Mouse (Mus musculus) kidney, postnatal 0 days (tissue): ENCODE measurements around the gene Casp4. TPM values are rescaled to one million over a fixed set of nuclear protein-coding genes. Genes with fewer than 3 reads are reported as not detected.
A peak's percentile ranks its signal among the peaks of the same experiment; 100 is the strongest.

Source experiments
- ATAC-seq: fragments of 200-750 bp; cut with Nextera tagmentation; replicated peaks from 2 replicates; pipeline ENCODE4 v1.8.0; 2017; ENCODE audit warnings: low read depth, moderate number of reproducible peaks, moderate TSS enrichment, moderate library complexity; ENCODE audit not compliant: low FRiP score
- DNase-seq: peaks from one replicate; pipeline ENCODE4 v3.0.0-alpha.2; 2016; ENCODE audit warnings: low spot score
- H3K27ac ChIP-seq: fragments of 300-500 bp; sonication (generic); 2 replicates; pipeline ENCODE4 v1.5.1; 2014; ENCODE audit warnings: mild to moderate bottlenecking
- H3K27me3 ChIP-seq: fragments of 300-500 bp; sonication (generic); 2 replicates; pipeline ENCODE4 v1.6.1; 2014; ENCODE audit warnings: low read length, mixed read lengths; ENCODE audit not compliant: insufficient read depth
- H3K36me3 ChIP-seq: fragments of 300-500 bp; sonication (generic); 2 replicates; pipeline ENCODE4 v1.6.1; 2014; ENCODE audit warnings: low read length, mixed read lengths; ENCODE audit not compliant: insufficient read depth
- H3K4me1 ChIP-seq: fragments of 300-500 bp; sonication (generic); replicated peaks from 2 replicates; pipeline ENCODE4 v1.6.1; 2014; ENCODE audit warnings: antibody characterized with exemption, low read length, mixed read lengths; ENCODE audit not compliant: insufficient read depth
- H3K4me2 ChIP-seq: fragments of 300-500 bp; sonication (generic); 2 replicates; pipeline ENCODE4 v1.6.1; 2014; ENCODE audit warnings: mild to moderate bottlenecking, low read length, moderate library complexity, mixed read lengths
- H3K4me3 ChIP-seq: fragments of 300-500 bp; sonication (generic); replicated peaks from 2 replicates; pipeline ENCODE4 v1.5.1; 2014; ENCODE audit warnings: low read depth, low read length
- H3K9ac ChIP-seq: fragments of 300-500 bp; sonication (generic); 2 replicates; pipeline ENCODE4 v1.6.1; 2014; ENCODE audit warnings: low read depth, low read length
- H3K9me3 ChIP-seq: fragments of 300-500 bp; sonication (generic); replicated peaks from 2 replicates; pipeline ENCODE4 v1.6.1; 2016; ENCODE audit warnings: low read length, inconsistent platforms, mixed read lengths
- CTCF ChIP-seq: IDR thresholded peaks from 2 replicates; pipeline ENCODE4 v1.5.1; 2016; ENCODE audit warnings: antibody characterized with exemption, low read depth, mild to moderate bottlenecking, moderate library complexity
- WGBS: fragments of 180-500 bp; shearing (Covaris S2); extraction: QIAGEN DNeasy Blood & Tissue Kit; methylation state at CpG from one replicate; pipeline ENCODE4 v1.1.7; 2014; 5-methylcytosine and 5-hydroxymethylcytosine counted together
- polyA plus RNA-seq: library from polyadenylated mRNA; unstranded; fragments of >200 nt; fragmentation: Nextera tagmentation; extraction: Ambion mirVana; gene quantifications from 2 replicates; pipeline ENCODE4 v1.2.1, GENCODE M21; 2015

The Casp4 gene
- polyA plus RNA-seq, 1 experiment from 2014 or later, result 6.5 TPM

DNA sequence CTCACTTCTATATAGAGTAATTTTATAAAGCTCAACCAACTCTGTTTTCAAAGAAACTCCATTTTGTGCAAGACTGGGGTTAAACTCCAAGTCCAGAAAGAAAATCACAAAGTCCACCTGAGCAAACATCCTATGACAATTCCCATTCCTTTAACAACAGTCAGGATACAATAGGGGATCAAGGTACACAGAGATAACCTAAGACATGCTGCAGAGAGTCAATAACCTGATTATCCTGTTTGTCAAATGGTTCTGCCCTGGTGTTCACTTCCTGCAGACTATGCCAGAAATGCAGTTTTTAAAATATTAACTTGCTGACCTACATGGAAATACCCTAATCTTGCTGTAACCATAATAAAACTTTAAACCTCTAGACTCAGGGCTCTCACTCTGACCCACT is 23.8 kb downstream of the Casp4 start:
- DNase-seq, result no peak
- ATAC-seq, result no peak
- H3K36me3 ChIP-seq, result no peaks in the 10 kb centered on the region
- no peak overlapping the region for H3K4me3 ChIP-seq
- no peak for TF ChIP-seq CTCF
- no peak overlapping the region for H3K9ac ChIP-seq
- no peaks in the 10 kb centered on the region for H3K27me3 ChIP-seq
- no peaks in the 10 kb centered on the region for H3K4me1 ChIP-seq
- no peak overlapping the region for H3K4me2 ChIP-seq
- no peaks in the 10 kb centered on the region for H3K9me3 ChIP-seq
- H3K27ac ChIP-seq, result no peak overlapping the region

DNA sequence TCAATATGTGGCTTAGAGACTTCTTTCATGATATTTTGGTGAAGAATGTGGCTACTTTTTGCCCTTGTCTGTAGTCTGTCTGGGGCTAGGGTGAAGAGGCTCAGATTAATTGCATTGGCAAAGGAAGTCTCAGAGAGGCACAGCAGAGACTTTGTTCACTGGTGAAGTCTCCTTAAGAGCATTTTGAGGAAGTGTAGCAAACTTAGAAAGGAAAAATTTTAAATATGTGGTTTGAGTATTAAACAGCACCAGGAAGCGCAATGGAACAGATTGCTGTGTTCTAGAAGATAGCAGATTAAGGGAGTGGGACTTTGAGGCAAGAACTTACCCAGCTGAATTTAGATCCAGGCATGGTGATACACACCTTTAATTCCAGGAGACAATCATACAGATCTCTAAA is 24.8 kb downstream of the Casp4 start:
- Histone ChIP-seq H3K27ac (no peak overlapping the region), H3K4me2 (no peak overlapping the region), H3K9ac (no peak overlapping the region), H3K4me3 (no peak overlapping the region), H3K4me1 (no peaks in the 10 kb centered on the region), H3K27me3 (no peaks in the 10 kb centered on the region), H3K9me3 (no peaks in the 10 kb centered on the region), H3K36me3 (no peaks in the 10 kb centered on the region)
- no peak for DNase-seq
- TF ChIP-seq CTCF, result no peak
- ATAC-seq, result no peak
- WGBS, result 100% methylated on average over 1 of the region's 1 CpGs

DNA sequence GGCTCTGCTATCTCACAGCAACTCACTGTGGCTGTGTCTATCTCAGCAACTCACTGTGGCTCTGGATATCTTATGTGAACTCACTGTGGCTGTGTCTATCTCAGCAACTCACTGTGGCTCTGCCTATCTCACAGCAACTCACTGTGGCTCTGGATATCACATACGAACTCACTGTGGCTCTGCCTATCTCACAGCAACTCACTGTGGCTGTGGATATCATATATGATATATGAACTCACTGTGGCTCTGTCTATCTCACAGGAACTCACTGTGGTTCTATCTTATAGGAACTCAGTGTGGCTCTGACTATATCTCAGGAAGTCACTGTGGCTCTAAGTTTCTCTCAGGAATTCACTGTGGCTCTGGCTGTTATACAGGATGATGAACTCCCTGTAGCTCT is 34.5 kb downstream of the Casp4 start:
- ATAC-seq (no peak), DNase-seq (no peak)
- no peaks in the 10 kb centered on the region for H3K36me3 ChIP-seq
- TF ChIP-seq CTCF, result no peak
- H3K9me3 ChIP-seq, result no peaks in the 10 kb centered on the region
- no peaks in the 10 kb centered on the region for H3K27me3 ChIP-seq
- no peak overlapping the region for H3K4me2 ChIP-seq
- no peak overlapping the region for H3K27ac ChIP-seq
- no peak overlapping the region for H3K4me3 ChIP-seq
- H3K4me1 ChIP-seq, result no peaks in the 10 kb centered on the region
- no peak overlapping the region for H3K9ac ChIP-seq
- WGBS, result 74% methylated on average over 1 of the region's 1 CpGs

DNA sequence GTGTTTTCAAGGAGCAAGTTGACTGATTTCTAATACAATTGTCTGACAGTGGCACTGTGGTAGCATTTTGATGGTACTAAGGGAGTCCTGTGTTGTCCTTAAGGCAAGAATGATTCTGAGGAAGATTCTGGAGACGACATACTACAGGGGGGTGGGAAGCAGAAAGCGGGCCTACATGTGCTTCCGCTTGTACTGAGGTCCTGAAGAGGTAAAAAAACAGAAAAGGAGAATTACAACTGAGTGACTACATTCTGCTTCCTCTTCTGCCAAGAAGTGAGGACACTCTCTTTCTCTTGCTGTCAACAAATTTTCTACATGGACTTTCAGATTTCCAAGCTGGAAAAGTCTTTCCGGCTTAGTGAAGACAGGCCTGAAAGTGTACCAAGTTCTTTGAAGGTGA is 35.5 kb downstream of the Casp4 start:
- ATAC-seq, result no peak
- H3K4me2 ChIP-seq, result no peak overlapping the region
- no peak overlapping the region for H3K9ac ChIP-seq
- no peak overlapping the region for H3K4me3 ChIP-seq
- H3K27ac ChIP-seq, result no peak overlapping the region
- WGBS, result 81% methylated on average over 4 of the region's 4 CpGs
- no peaks in the 10 kb centered on the region for H3K9me3 ChIP-seq
- no peaks in the 10 kb centered on the region for H3K36me3 ChIP-seq
- no peak for TF ChIP-seq CTCF
- no peaks in the 10 kb centered on the region for H3K27me3 ChIP-seq
- DNase-seq, result no peak
- no peaks in the 10 kb centered on the region for H3K4me1 ChIP-seq

DNA sequence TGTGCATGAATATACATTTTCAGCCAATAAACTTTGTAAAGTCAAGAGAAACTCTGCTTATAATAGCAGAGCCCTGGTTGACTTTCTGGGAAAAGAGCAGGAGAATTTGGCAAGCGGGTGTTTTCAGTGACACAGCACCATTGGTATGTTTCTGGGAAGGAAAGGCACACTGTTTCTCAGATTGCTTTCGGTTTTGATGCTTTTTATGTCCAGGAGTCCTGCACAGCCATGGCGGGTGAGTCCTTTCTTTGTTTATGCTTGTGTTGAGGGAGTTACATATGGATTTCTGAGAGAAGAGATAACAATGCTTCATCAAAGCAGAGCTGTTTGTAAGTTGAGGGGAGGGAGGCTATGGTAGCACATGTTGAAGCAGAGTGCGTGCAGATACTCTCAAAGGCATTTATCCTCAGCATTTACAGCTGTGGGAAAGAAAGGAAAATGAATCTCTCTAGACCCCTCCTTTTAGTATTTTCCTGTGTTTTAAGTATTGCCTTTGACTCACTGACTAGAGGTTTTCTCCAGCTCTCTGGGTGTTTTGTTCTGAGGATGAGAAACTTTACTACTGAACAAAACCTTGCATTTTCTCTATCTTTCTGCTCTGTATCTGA is 36.8 kb downstream of the Casp4 start, which contains the start of gene Casp12:
TSS of gene Casp12 (plus strand) at position 140 of the 608 bp plus-strand sequence.
- Histone ChIP-seq H3K4me2 (peak within 1 kb of the TSS; percentile 18; the same call in 1 of the 2 replicates), H3K9ac (no peak within 1 kb of the TSS), H3K27ac (peak within 1 kb of the TSS; percentile 75), H3K4me1 (no peaks in the 10 kb centered on the region), H3K9me3 (no peaks in the 10 kb centered on the region), H3K27me3 (no peaks in the 10 kb centered on the region), H3K36me3 (no peaks in the 10 kb centered on the region), H3K4me3 (0 out of 2 replicates have a peak within 1 kb of the TSS, but pooled peaks have one; percentile 9)
- WGBS, result 46% methylated on average over 4 of the region's 4 CpGs
- no peak for TF ChIP-seq CTCF
- no peak for ATAC-seq
- DNase-seq, result peak; percentile 68

DNA sequence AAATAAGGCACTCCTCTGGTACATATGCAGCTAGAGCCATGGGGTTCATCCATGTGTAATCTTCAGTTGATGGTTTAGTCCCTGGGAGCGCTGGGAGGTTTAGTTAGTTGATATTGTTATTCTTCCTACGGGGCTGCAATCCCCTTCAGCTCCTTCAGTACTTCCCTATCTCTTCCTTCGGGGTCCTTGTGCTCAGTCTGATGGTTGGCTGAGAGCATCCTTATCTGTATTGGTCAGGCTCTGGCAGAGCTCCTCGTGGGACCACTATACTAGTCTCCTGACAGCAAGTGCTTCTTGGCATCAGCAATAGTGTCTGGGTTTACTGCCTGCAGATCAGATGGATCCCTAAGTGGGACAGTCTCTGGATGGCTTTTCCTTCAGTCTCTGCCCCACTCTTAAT is 38.8 kb downstream of the Casp4 start:
- H3K27me3 ChIP-seq, result no peaks in the 10 kb centered on the region
- H3K4me3 ChIP-seq, result no peak overlapping the region
- TF ChIP-seq CTCF, result no peak
- H3K36me3 ChIP-seq, result no peaks in the 10 kb centered on the region
- ATAC-seq, result no peak
- no peaks in the 10 kb centered on the region for H3K9me3 ChIP-seq
- no peak overlapping the region for H3K9ac ChIP-seq
- WGBS, result 87% methylated on average over 4 of the region's 4 CpGs
- H3K4me2 ChIP-seq, result no peak overlapping the region
- H3K27ac ChIP-seq, result no peak overlapping the region
- H3K4me1 ChIP-seq, result no peaks in the 10 kb centered on the region
- DNase-seq, result no peak

DNA sequence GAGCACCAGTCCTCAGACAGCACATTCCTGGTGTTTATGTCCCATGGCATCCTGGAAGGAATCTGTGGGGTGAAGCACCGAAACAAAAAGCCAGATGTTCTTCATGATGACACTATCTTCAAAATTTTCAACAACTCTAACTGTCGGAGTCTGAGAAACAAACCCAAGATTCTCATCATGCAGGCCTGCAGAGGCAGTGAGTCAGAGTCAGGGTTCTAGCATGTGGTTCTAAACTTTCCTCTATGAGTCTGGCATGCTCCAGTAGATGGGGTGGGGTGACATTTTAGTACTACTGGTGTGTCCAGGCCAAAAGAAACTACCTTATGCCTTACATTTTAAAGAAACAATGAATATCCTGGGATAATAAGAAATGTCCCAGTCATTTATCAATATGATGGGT is 45.0 kb downstream of the Casp4 start:
- Histone ChIP-seq H3K9me3 (no peaks in the 10 kb centered on the region), H3K36me3 (no peaks in the 10 kb centered on the region), H3K27ac (no peak overlapping the region), H3K27me3 (no peaks in the 10 kb centered on the region), H3K4me3 (no peak overlapping the region), H3K4me1 (no peaks in the 10 kb centered on the region), H3K9ac (no peak overlapping the region), H3K4me2 (no peak overlapping the region)
- 61% methylated on average over 2 of the region's 2 CpGs for WGBS
- DNase-seq (no peak), ATAC-seq (no peak)
- no peak for TF ChIP-seq CTCF
